Comparison of ENCODE assay signal across 14 mouse cellular contexts in genomic region chr4:23954140-23954539, GRCm38 (mm10).
"Had no signal": no experiment of that assay in that cellular context is flagged by ENCODE, and none has a peak within 500 bp of the region (broad histone marks: within the 10 kb centered on the region; RNA-seq: fewer than 3 reads in every experiment).

No protein-coding gene starts in this region.

- DNase-seq: lung, adult 18-20 months; lung, embryonic 14.5 days; lung, postnatal 14 days; lung, postnatal 36 days; retina, postnatal 1 day; right cerebral cortex, adult 18-20 months; right cerebral cortex, postnatal 25 days; right cerebral cortex, postnatal 4 days; spleen, adult 18-20 months; thymus, adult 18-20 months; thymus, postnatal 14 days; thymus, postnatal 36 days had no signal

- ATAC-seq: midbrain, embryonic 13.5 days; midbrain, embryonic 15.5 days had no signal
